Mouse (Mus musculus): ENCODE results near the gene Spock2.
"Not testable (repeated sequence)": the region's sequence is repeated elsewhere in the genome, so short reads cannot be mapped to it uniquely, and the experiment has no call there.

The Spock2 gene

DNA sequence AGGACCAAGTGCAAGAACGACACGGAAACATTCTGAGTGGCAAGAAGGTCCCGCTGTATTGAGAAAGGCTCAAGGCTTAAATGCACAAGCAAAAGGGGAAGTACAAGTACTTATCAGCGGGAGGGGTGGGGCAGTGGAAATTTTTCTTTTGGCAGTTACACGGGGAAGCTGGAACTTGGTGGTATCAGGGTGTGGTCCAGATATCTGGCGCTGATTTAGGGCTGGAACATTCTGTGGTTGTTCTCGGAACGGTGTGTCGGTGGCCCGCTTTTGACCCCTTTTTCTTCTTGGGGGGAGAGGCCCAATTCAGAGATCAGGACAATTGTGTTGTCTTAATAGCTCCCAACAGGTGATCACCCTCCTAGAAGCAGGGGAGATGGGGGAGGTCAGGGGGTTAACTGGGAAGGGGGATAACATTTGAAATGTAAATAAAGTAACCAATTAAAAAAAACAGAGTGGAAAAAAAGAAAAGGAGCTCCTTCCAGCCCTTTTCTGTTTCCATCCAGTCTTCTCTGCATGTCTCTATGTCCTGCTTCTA is 41.6 kb downstream of the Spock2 start:
- DNase-seq (ENCODE audit: low spot score in 2 of 2): not testable (repeated sequence)

DNA sequence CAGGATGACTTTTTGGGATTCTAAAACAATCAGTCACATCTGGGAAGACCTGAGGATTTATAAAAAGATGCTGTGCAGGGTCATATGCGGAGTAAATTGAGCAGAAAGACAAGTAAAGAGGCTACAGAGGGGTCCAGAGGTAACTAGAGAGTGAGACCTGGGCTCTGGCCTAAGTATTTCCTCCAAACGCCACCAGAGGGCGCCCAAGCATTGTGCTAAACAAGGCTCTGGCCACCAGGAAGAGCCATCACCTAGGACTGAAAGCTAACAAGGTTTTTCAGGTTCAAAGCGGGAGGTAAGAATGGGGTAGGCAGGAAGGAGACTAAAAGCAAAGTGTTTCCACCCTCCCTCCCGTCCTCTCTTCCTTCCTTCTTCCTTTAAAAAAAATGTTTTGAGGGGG is 42.1 kb downstream of the Spock2 start:
- DNase-seq (ENCODE audit: low spot score in 2 of 2): peak; percentile 79 to 93

DNA sequence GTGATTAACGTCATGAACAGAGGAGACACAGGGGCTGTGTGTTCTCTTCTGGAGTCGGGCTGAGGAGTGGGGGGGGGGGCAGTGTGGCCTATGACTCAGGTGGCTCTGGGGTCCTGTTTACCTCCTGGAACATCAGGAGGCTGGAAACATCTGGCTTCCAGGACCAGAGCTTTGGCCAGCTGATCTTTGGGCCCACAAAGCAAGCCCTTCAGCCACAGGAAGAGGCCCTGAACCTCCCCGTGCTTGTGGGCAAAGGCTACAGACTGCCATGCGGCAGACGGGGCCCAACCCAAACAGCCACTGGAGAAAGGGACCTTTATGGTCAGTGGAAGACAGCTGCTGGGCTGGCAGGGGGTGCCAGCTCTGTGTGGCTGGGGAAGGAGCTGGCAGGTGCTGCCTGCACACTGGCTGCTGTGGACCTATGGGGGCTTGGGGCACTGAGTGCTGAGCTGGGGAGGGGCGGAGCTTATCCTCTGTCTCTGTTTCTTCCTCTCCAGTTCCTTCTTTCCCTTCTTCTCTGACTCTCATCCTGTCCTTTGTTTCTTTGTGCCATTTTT is 45.2 kb downstream of the Spock2 start:
- DNase-seq (ENCODE audit: low spot score in 2 of 2): no peak

DNA sequence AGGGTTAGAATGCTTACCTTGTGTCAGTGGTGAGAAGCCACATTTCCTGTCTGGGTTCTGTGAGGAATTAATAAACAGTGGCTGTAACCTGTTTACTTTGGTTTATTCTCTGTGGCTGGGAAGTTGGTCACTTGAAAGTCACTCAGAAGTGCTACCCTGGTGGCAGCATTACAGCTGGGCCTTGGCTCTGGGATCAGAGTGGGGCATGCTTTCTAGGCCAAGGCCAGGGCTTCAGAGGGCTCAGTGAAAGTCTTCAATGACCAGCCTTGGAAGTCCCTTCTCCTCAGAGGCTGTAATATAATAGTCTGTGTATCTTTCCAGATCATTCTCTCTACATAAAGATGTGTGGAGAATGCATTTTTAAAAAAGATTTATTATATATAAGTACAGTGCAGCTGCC is 50.0 kb downstream of the Spock2 start:
- DNase-seq (ENCODE audit: low spot score in 2 of 2): no peak

DNA sequence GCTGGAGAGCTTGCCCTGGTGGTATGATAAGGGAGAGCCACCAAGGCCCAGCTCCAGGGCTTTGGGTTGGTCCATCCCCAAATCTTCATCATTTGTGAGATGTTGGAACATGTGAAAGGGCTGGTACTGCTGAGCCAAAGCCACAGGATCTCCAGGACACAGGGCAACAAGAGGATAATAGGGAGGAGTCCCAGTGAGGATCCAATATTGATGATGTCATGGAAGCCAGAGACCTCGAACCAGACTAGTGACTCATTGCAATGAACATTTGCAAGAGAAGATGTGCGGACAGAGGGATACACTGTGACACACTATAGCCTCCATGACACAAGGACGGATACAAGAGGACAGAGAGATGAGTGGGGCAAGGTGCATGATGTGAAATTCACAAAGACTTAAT is 52.1 kb downstream of the Spock2 start:
- no peak for DNase-seq (ENCODE audit: low spot score in 2 of 2)

DNA sequence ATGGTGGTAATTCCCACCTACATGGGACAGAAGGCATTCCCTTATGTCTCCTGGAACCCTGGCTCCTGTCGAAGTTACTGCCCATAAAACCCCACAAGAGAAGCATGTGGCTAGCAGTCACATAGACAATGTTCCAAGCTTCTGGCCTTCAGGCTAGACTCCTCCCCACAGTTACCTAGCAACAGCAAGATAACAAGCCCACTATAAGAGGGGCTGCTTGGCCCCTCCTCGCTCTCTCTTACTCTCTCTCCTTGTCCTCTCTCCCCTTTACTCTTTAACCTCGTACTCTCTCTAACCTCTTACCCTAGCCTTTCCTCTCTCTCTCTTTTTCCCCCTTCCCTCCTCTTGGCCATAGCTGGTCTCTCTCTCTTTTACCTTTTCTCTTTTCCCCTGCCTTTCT is 55.4 kb downstream of the Spock2 start:
- not testable (repeated sequence) for DNase-seq (ENCODE audit: low spot score in 2 of 2)

DNA sequence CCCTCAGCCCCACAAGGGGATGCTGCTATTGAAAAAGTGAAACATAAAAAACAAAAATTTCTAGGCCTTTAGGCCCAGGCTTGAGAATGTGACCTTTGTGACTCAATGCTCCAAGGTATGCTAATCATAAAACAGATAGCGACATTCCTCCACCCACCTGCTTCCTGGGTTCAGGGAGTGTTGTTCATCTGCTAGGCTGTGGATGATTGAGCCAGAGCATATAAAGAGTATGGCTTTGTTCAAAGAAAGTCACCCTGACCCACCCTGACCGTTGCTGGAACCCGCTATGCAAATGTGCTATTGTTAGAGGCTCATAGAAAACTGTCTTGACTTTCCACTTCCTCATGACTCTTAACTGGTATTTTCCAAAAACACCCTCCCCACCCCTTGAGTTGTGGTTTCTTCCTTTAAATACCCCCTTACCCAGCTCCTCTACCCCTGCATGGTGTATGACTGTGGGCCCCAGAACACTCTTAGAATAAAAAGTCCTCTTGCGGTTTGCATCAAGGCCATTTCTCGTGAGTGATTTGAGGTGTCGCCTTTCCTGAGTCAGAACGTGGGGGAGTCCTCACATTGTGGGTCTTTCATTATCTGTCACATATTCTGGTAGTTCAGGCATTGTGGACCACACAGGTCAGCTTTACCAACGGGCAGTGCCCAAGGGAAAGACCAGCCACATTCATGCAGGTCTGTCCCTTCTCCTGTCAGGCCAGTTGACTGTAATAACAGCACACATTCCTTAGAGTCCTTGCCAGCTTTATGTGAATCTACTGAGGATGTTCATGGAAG is 56.4 kb downstream of the Spock2 start:
- DNase-seq (ENCODE audit: low spot score in 2 of 2): peak in 1 of 2 experiments; percentile 20

DNA sequence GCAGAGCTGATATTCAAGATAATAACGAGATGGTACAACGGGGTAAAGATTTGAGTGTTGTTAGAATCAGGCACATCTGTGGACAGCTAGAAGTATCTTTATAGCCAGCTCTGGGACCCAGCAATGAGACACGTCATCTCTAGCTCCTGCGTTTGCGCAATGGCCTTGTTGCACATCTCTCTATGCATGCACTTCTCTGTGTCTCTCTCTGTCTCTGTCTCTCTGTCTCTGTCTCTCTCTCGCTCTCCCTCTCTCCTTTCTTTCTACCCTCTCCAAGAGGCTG is 56.9 kb downstream of the Spock2 start:
- no peak for DNase-seq (ENCODE audit: low spot score in 2 of 2)

DNA sequence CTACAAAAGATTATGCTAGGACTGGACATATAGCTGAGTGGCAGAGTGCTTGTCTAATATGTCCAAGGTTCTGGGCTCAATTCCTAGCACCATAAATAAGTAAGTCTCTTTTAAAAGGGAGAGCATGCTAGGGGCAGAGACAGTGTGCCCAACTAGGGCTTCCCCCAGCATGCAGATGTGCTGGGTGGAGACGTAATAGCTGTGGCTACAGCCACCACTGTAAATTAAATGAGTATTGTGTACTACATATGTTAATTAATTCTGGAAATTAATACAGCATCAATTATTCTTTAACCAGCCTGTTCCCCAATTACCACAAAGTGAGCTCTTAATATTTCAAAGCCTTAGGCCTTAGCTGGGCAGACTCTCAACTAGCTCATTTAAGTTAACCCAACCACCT is 58.9 kb downstream of the Spock2 start:
- no peak for DNase-seq (ENCODE audit: low spot score in 2 of 2)

DNA sequence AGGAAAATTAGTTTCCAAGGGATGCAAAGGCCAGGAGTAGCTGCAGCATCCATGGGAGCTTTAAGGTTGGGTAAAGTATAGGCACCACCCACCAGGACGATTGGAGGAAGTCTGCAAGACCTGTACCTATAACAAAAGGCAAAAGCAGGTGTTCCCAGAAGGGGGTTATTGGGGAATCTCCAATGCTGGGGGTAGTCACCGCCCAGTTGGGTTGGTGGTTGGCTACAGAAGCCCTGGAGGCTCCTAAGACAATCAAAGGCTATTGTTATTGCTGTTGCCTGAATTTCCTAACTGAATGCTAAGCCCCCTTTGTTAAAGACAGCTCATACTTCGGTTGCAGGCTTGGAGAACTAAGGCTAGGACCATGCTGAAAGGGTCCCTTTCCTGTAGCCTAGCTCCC is 60.0 kb downstream of the Spock2 start:
- DNase-seq (ENCODE audit: low spot score in 2 of 2): no peak

DNA sequence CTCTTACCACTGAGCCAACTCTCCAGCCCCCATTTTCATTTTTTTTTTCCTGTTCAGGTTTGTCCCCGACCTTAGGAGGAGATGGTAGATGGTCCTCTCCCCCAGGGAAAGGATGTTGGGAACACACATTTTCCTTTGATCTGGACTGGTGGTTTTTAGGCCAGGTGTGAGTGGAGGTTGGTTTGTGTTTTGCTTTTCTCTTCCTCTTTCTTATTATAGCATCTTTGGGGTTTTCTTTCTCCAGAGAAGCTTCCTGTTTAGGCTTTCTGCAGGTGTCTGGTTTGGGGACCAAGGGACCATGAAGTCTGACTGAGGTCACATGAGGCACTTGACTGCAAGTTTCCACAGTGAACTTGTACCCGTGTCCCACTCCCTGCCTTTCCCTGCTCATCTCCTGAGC is 62.3 kb downstream of the Spock2 start:
- DNase-seq (ENCODE audit: low spot score in 2 of 2): no peak

DNA sequence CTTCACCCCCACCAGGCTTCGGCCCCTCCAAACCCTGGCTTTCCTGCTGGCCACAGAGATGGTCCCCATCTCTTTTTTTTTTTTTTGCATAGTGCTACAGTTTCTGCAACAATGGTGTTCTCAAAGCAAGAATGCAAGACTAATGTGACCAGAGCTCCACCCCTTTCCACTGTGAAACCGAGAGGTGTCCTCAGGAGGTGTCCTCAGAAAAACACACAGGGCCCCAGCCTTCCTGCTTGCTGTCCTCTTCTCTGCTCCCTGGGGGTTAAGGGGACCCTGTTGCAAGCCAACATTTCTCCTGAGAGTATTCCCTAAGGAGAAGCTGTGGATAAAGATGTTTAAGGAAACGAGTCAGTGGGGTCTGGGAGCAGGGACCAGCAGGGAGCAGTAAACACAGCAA is 62.9 kb downstream of the Spock2 start:
- DNase-seq (ENCODE audit: low spot score in 2 of 2): peak; percentile 43 to 69

DNA sequence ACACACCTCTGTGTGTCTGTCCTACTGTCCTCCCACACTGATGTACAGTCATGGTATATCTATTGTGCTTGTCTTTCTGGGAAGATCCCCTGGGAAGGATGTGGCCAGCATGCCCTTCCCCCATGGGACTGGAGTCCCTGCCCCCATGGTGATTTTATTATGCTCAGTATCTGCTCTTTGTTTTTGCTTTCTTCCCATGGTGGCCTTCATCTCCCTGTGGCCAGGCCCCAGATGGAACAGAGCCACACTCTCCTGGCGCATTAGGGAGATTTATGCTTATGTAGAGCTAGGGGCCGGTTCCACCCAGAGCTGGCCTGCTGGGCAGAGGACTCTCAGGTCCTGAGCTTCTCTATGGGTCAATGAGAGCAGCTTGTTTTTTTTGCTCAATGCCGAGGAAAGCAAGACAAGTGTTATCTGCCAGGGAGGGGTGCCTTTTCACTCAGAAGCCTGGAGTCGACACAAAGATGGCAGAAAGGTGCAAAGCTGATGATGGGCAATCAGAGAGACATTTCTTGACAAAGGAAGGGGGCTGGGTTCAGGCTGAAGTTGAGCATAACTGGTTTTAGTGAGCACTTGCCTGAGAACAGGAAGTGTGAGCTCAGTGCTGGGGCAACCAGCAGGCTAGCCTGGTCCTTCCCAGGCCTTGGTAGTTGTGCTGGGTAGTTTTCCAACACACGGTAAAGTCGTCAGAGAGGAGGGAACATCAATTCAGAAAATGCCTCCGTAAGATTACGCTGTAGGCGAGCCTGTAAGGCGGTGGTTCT is 64.5 kb downstream of the Spock2 start:
- peak in 1 of 2 experiments; percentile 18 for DNase-seq (ENCODE audit: low spot score in 2 of 2)

DNA sequence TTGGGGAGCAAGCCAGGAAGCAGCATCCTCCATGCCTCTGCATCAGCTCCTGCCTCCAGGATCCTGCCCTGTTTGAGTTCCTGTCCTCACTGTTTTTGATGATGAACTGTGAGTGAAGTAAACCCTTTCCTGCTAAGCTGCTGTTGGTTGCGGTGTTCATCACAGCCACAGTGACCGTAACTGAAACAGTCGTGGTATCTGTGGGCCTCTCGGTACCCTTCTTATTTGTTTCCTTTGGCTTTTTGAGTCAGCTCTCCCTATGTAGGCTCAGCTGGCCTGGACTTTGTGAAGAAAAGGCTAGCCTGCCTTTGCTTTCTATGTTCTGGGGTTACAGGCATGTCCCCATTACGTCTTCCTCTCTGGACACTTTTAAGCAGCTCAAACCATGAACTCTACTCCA is 65.3 kb downstream of the Spock2 start:
- DNase-seq (ENCODE audit: low spot score in 2 of 2): no peak

DNA sequence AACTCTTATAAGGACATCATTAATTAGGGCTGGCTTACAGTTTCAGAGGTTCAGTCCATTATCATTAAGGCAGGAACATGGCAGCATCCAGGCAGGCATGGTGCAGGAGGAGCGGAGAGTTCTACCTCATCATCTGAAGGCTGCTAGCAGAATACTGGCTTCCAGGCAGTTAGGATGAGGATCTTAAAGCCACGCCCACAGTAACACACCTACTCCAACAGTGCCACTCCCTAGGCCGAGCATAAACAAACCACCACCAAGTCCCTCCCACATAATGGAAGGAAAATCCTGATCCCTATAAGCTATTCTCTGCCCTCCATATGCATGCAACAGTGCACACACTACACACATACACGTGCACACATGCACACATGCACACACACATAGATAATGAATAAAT is 66.3 kb downstream of the Spock2 start:
- DNase-seq (ENCODE audit: low spot score in 2 of 2): no peak

DNA sequence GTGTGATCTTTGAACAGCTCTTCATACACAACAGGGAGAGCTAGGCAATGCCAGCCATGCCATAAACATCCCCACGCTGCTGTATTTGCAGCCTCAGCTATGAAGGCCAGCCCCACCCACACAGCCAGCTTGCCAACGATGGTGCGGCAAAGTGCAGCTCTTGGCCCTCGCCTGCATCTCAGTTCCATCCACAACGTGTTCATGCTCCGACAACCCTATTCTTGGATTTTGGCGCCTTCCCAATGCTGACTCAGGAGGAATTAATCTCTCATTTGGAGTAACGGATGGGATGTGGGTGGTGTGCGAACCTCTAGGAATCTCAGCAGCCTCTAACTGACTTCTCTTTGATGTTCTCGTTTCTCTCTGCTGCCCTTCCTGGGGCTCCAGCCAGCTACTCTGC is 67.0 kb downstream of the Spock2 start:
- DNase-seq (ENCODE audit: low spot score in 2 of 2): no peak

DNA sequence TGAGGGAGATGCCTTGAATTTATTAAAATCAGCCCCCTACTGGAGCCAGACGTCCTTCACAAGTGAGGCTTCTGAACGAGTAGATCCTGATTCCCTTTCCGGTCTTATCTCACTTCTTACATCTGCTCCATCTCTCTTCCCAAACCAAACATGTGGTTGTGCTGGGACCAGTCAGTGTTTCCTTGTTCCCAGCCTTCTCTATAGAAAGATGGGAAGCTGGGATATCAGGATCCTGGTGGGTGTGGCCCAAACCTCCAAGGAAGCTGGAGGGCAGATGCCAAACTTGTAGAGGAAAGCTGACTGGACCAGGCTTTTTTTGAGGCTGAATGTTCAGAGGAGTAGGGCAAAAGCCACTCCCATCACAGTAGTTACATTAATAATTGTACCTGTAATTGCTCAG is 68.5 kb downstream of the Spock2 start:
- no peak for DNase-seq (ENCODE audit: low spot score in 2 of 2)

DNA sequence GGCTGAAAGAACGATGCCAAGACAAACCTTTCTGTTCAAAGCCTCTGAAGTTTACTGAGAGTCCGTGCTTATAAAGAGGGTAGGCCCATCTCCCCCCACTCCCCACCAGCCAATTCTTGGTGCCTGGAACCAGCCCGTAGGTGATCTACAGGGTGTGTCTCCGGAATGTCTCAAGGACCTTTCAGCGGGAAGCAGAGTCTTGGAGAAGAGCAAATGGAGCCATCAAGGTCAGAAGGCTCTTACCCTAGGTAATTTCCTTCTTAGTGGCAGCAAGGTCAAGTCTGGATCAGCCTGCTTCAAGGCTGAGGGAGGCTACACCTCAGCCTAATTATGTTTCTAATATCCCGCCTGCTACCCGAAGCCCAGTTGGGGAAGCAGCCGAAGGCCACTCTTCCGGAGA is 69.3 kb downstream of the Spock2 start:
- not testable (repeated sequence) for DNase-seq (ENCODE audit: low spot score in 2 of 2)

All from spleen, postnatal 4 days (tissue).